22 mouse cellular contexts compared by ENCODE assay signal in the genomic region with DNA sequence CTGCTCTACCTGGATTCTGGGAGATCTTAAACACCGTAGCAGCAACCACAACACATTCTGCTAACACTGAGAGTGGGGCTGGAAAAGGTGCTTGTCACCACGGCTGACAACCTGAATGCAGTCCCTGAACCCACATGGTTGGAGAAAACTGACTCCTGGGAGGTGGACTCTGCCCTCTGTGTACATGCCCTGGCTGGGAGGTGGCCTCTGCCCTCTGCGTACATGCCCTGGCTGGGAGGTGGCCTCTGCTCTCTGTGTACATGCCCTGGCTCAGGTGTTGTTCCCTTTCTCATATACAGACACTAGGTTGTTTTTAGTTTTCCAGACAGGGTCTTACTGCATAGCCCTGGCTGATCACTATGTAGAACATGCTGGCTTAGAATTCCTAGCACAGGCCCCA. TPM values are rescaled to one million over a fixed set of nuclear protein-coding genes. Genes with fewer than 3 reads are reported as not detected.
DNase-seq lines count a peak whose midpoint lies in the region; ATAC-seq lines count a peak whose summit lies in the region.
"Had no signal": no experiment of that assay in that cellular context is flagged by ENCODE, and none has a peak within 500 bp of the region (broad histone marks: within the 10 kb centered on the region; RNA-seq: fewer than 3 reads in every experiment).

No protein-coding gene starts in this region.

- no peaks in the 10 kb centered on the region for H3K27me3 ChIP-seq in intestine, embryonic 14.5 days (replicated peaks; ENCODE audit: control insufficient read depth, insufficient read depth, low read length)
- 0 out of 2 replicates have a peak, but pooled peaks cover 2% of the 10 kb centered on the region for H3K27me3 ChIP-seq in intestine, embryonic 15.5 days (replicated peaks)
- no peaks in the 10 kb centered on the region for H3K27me3 ChIP-seq in liver, embryonic 12.5 days (replicated peaks)
- no peaks in the 10 kb centered on the region for H3K27me3 ChIP-seq in stomach, embryonic 14.5 days (ENCODE audit: control insufficient read depth, insufficient read depth, low read length)
- no peaks in the 10 kb centered on the region for H3K27me3 ChIP-seq in hindbrain, embryonic 14.5 days (ENCODE audit: control insufficient read depth, insufficient read depth, low read length)
- H3K27me3 ChIP-seq: embryonic facial prominence, embryonic 13.5 days; forebrain, embryonic 12.5 days; neural tube, embryonic 15.5 days had no signal

- no peaks in the 10 kb centered on the region for H3K9me3 ChIP-seq in intestine, embryonic 14.5 days (ENCODE audit: control insufficient read depth, low read length)
- no peaks in the 10 kb centered on the region for H3K9me3 ChIP-seq in intestine, embryonic 15.5 days
- H3K9me3 ChIP-seq in liver, embryonic 12.5 days (replicated peaks), result no peaks in the 10 kb centered on the region
- H3K9me3 ChIP-seq in stomach, embryonic 14.5 days (ENCODE audit: control insufficient read depth, low read depth, low read length), result no peaks in the 10 kb centered on the region
- no peaks in the 10 kb centered on the region for H3K9me3 ChIP-seq in hindbrain, embryonic 14.5 days (ENCODE audit: control insufficient read depth, low read length)
- H3K9me3 ChIP-seq: embryonic facial prominence, embryonic 13.5 days; forebrain, embryonic 12.5 days; neural tube, embryonic 15.5 days had no signal

- no peak overlapping the region for H3K4me2 ChIP-seq in intestine, embryonic 14.5 days (ENCODE audit: low read length)
- H3K4me2 ChIP-seq in intestine, embryonic 15.5 days (replicated peaks), result no peak overlapping the region
- no peak overlapping the region for H3K4me2 ChIP-seq in liver, embryonic 12.5 days
- no peak overlapping the region for H3K4me2 ChIP-seq in stomach, embryonic 14.5 days (replicated peaks; ENCODE audit: low read depth, low read length)
- H3K4me2 ChIP-seq in hindbrain, embryonic 14.5 days (replicated peaks), result no peak overlapping the region
- H3K4me2 ChIP-seq: embryonic facial prominence, embryonic 13.5 days; forebrain, embryonic 12.5 days; heart, embryonic 11.5 days; midbrain, embryonic 11.5 days; neural tube, embryonic 15.5 days had no signal

- H3K9ac ChIP-seq in intestine, embryonic 14.5 days (ENCODE audit: low read length), result no peak overlapping the region
- no peak overlapping the region for H3K9ac ChIP-seq in intestine, embryonic 15.5 days
- H3K9ac ChIP-seq in liver, embryonic 12.5 days, result no peak overlapping the region
- H3K9ac ChIP-seq in stomach, embryonic 14.5 days (replicated peaks; ENCODE audit: low read depth, low read length), result no peak overlapping the region
- H3K9ac ChIP-seq in hindbrain, embryonic 14.5 days, result no peak overlapping the region
- H3K9ac ChIP-seq: embryonic facial prominence, embryonic 13.5 days; forebrain, embryonic 12.5 days; neural tube, embryonic 15.5 days had no signal

- H3K4me3 ChIP-seq in intestine, embryonic 14.5 days (ENCODE audit: low read depth, low read length), result no peak overlapping the region
- H3K4me3 ChIP-seq in intestine, embryonic 15.5 days (replicated peaks), result no peak overlapping the region
- no peak overlapping the region for H3K4me3 ChIP-seq in liver, embryonic 12.5 days
- no peak overlapping the region for H3K4me3 ChIP-seq in stomach, embryonic 14.5 days (ENCODE audit: low read depth, low read length)
- H3K4me3 ChIP-seq in hindbrain, embryonic 14.5 days (replicated peaks; ENCODE audit: low read length), result no peak overlapping the region
- H3K4me3 ChIP-seq: embryonic facial prominence, embryonic 13.5 days; erythroblast, embryonic 14.5 days; forebrain, embryonic 12.5 days; gastrocnemius, adult 2 months; neural tube, embryonic 15.5 days had no signal

- 0 out of 2 replicates have a peak, but pooled peaks cover 4% of the 10 kb centered on the region for H3K36me3 ChIP-seq in intestine, embryonic 14.5 days (ENCODE audit: control insufficient read depth, insufficient read depth, low read length)
- H3K36me3 ChIP-seq in intestine, embryonic 15.5 days, result no peaks in the 10 kb centered on the region
- no peaks in the 10 kb centered on the region for H3K36me3 ChIP-seq in liver, embryonic 12.5 days
- H3K36me3 ChIP-seq in stomach, embryonic 14.5 days (ENCODE audit: control insufficient read depth, insufficient read depth, low read length), result 0 out of 2 replicates have a peak, but pooled peaks cover 3% of the 10 kb centered on the region
- peaks cover 5% of the 10 kb centered on the region; the same call in 1 of the 2 replicates for H3K36me3 ChIP-seq in hindbrain, embryonic 14.5 days (replicated peaks; ENCODE audit: control insufficient read depth, insufficient read depth)

- peaks cover 8% of the 10 kb centered on the region; the same call in 1 of the 2 replicates for H3K4me1 ChIP-seq in intestine, embryonic 14.5 days (replicated peaks; ENCODE audit: control insufficient read depth, insufficient read depth, low read length)
- H3K4me1 ChIP-seq in intestine, embryonic 15.5 days (replicated peaks), result peaks cover 11% of the 10 kb centered on the region; the same call in 1 of the 2 replicates
- 0 out of 2 replicates have a peak, but pooled peaks cover 5% of the 10 kb centered on the region for H3K4me1 ChIP-seq in liver, embryonic 12.5 days
- H3K4me1 ChIP-seq in stomach, embryonic 14.5 days (ENCODE audit: control insufficient read depth, insufficient read depth, low read length), result peaks cover 6% of the 10 kb centered on the region; the same call in 1 of the 2 replicates
- H3K4me1 ChIP-seq in hindbrain, embryonic 14.5 days (replicated peaks; ENCODE audit: control insufficient read depth, insufficient read depth, low read length), result peaks cover 7% of the 10 kb centered on the region; the same call in 1 of the 2 replicates

- H3K27ac ChIP-seq in intestine, embryonic 14.5 days (ENCODE audit: low read depth), result no peak overlapping the region
- H3K27ac ChIP-seq in intestine, embryonic 15.5 days, result no peak overlapping the region
- H3K27ac ChIP-seq in liver, embryonic 12.5 days, result no peak overlapping the region
- no peak overlapping the region for H3K27ac ChIP-seq in stomach, embryonic 14.5 days (ENCODE audit: low read length)
- no peak overlapping the region for H3K27ac ChIP-seq in hindbrain, embryonic 14.5 days
- H3K27ac ChIP-seq: embryonic facial prominence, embryonic 13.5 days; forebrain, embryonic 12.5 days; gastrocnemius, adult 2 months; hindbrain, postnatal 0 days; neural tube, embryonic 15.5 days had no signal

- WGBS in intestine, embryonic 14.5 days, result 68% methylated on average over 3 of the region's 3 CpGs
- WGBS in intestine, embryonic 15.5 days, result 58% methylated on average over 3 of the region's 3 CpGs
- 75% methylated on average over 3 of the region's 3 CpGs for WGBS in liver, embryonic 12.5 days (ENCODE audit: insufficient replicate concordance)
- WGBS in stomach, embryonic 14.5 days, result 66% methylated on average over 3 of the region's 3 CpGs
- WGBS in hindbrain, embryonic 14.5 days, result 88% methylated on average over 3 of the region's 3 CpGs

- ATAC-seq in intestine, embryonic 14.5 days (replicated peaks; ENCODE audit: low FRiP score, low TSS enrichment, low read depth), result peak; percentile 53; the same call in 1 of the 2 replicates
- peak; percentile 85 for ATAC-seq in intestine, embryonic 15.5 days
- ATAC-seq in liver, embryonic 12.5 days, result peak; percentile 70
- peak; percentile 42; the same call in 1 of the 2 replicates for ATAC-seq in stomach, embryonic 14.5 days (ENCODE audit: insufficient number of reproducible peaks, insufficient read depth, low FRiP score, low read depth)
- ATAC-seq in hindbrain, embryonic 14.5 days (ENCODE audit: low FRiP score), result no peak
- ATAC-seq: hindbrain, postnatal 0 days had no signal

- no peak for DNase-seq in intestine, embryonic 14.5 days (ENCODE audit: low spot score)
- DNase-seq in thymus, postnatal 4 days, result no peak
- no peak for DNase-seq in hindbrain, embryonic 14.5 days (ENCODE audit: low spot score)
- DNase-seq in urinary bladder, postnatal 4 days (ENCODE audit: low spot score in 2 of 2), result no peak
- DNase-seq: adrenal gland, adult 2 months; cerebellum, adult 11-12 months; cerebellum, postnatal 10 days; gastrocnemius, adult 2 months; heart, adult 11 months; lung, adult 2 months; lung, postnatal 14 days; thymus, postnatal 25 days had no signal

RNA-seq across cellular contexts. Expression of a gene that starts 35.3 kb away (rescaled TPM):
- polyA plus RNA-seq in intestine, embryonic 14.5 days (2014; fragmentation: Nextera tagmentation; extraction: Ambion mirVana), result 3.2 TPM in 2 replicates
- polyA plus RNA-seq in intestine, embryonic 15.5 days (2015; fragmentation: Nextera tagmentation; extraction: Ambion mirVana), result 2.4 and 3.4 TPM in 2 replicates
- polyA plus RNA-seq in liver, embryonic 12.5 days (2016; fragmentation: Nextera tagmentation; extraction: Ambion mirVana), result 0.87 and 0.90 TPM in 2 replicates
- polyA plus RNA-seq in stomach, embryonic 14.5 days (2014; fragmentation: Nextera tagmentation; extraction: Ambion mirVana), result 2.6 TPM in 2 replicates
- 3.3 and 3.9 TPM in 2 replicates for polyA plus RNA-seq in hindbrain, embryonic 14.5 days (2014; fragmentation: Nextera tagmentation; extraction: Ambion mirVana)
- polyA plus RNA-seq: erythroblast, embryonic 14.5 days had no signal
